Mouse (Mus musculus) hindbrain, embryonic 14.5 days (tissue): Measurements from ENCODE around the gene Nop16. TPM values are rescaled to one million over a fixed set of nuclear protein-coding genes. Genes with fewer than 3 reads are reported as not detected.
A peak's percentile ranks its signal among the peaks of the same experiment; 100 is the strongest.

Source experiments
- ATAC-seq: fragments of 200-750 bp; cut with Nextera tagmentation; 2 replicates; pipeline ENCODE4 v1.8.0; 2017; ENCODE audit warnings: moderate number of reproducible peaks, mild to moderate bottlenecking, moderate TSS enrichment, moderate library complexity; ENCODE audit not compliant: low FRiP score
- DNase-seq: peaks from one replicate; pipeline ENCODE4 v3.0.0-alpha.2; 2015; ENCODE audit warnings: low spot score
- H3K27ac ChIP-seq: fragments of 300-500 bp; sonication (generic); 2 replicates; pipeline ENCODE4 v1.5.1; 2014; ENCODE audit warnings: mild to moderate bottlenecking, moderate library complexity
- H3K27me3 ChIP-seq: fragments of 300-500 bp; sonication (generic); 2 replicates; pipeline ENCODE4 v1.6.1; 2014; ENCODE audit warnings: mild to moderate bottlenecking, low read length, mixed read lengths; ENCODE audit not compliant: control insufficient read depth, insufficient read depth
- H3K36me3 ChIP-seq: fragments of 300-500 bp; sonication (generic); replicated peaks from 2 replicates; pipeline ENCODE4 v1.6.1; 2014; ENCODE audit not compliant: control insufficient read depth, insufficient read depth
- H3K4me1 ChIP-seq: fragments of 300-500 bp; sonication (generic); replicated peaks from 2 replicates; pipeline ENCODE4 v1.6.1; 2014; ENCODE audit warnings: antibody characterized with exemption, low read length, mixed read lengths; ENCODE audit not compliant: control insufficient read depth, insufficient read depth
- H3K4me2 ChIP-seq: fragments of 300-500 bp; sonication (generic); replicated peaks from 2 replicates; pipeline ENCODE4 v1.6.1; 2014; ENCODE audit warnings: mild to moderate bottlenecking, moderate library complexity
- H3K4me3 ChIP-seq: fragments of 300-500 bp; sonication (generic); replicated peaks from 2 replicates; pipeline ENCODE4 v1.5.1; 2014; ENCODE audit warnings: mild to moderate bottlenecking, low read length
- H3K9ac ChIP-seq: fragments of 300-500 bp; sonication (generic); 2 replicates; pipeline ENCODE4 v1.6.1; 2014
- H3K9me3 ChIP-seq: fragments of 300-500 bp; sonication (generic); 2 replicates; pipeline ENCODE4 v1.6.1; 2016; ENCODE audit warnings: low read length; ENCODE audit not compliant: control insufficient read depth
- WGBS: fragments of 180-500 bp; shearing (Covaris S2); extraction: QIAGEN DNeasy Blood & Tissue Kit; methylation state at CpG from one replicate; pipeline ENCODE4 v1.1.7; 2014; 5-methylcytosine and 5-hydroxymethylcytosine counted together
- polyA plus RNA-seq: library from polyadenylated mRNA; unstranded; fragments of >200 nt; fragmentation: Nextera tagmentation; extraction: Ambion mirVana; gene quantifications from 2 replicates; pipeline ENCODE4 v1.2.1, GENCODE M21; 2014

Gene Nop16
- polyA plus RNA-seq, 1 experiment from 2014 or later, result 46.7 TPM

DNA sequence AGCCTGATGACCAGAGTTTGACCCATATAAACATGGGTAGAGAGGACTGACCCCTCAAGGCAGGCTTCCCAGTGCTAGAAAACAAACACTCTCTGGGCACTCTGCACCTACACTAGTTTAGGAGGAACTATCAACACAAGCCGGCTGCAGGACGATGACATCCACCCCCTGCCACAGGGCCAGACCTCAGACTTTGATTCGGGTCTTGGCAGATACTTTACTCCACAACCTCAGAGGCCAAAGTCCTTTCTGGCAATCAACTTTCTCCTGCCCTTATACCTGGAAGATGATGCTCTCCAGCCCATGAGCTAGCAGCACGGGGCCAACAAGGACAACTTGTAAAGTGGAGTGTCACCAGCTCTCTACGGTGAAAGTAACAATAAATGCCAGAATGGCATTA lies 7.0 kb downstream of the Nop16 start:
- no peak for ATAC-seq
- peaks cover 89% of the 10 kb centered on the region for H3K36me3 ChIP-seq
- WGBS, result 96% methylated on average over 5 of the region's 5 CpGs

GRCm38 (mm10) chr13:54582126-54582525 lies 7.8 kb downstream of the Nop16 start:
- ATAC-seq (no peak), DNase-seq (no peak)
- H3K4me3 ChIP-seq, result no peak overlapping the region
- H3K9ac ChIP-seq, result no peak overlapping the region
- H3K27me3 ChIP-seq, result no peaks in the 10 kb centered on the region
- H3K36me3 ChIP-seq, result peaks cover 89% of the 10 kb centered on the region
- 65% methylated on average over 10 of the region's 10 CpGs for WGBS
- no peak overlapping the region for H3K4me2 ChIP-seq
- peaks cover 3% of the 10 kb centered on the region; the same call in 1 of the 2 replicates for H3K4me1 ChIP-seq
- H3K9me3 ChIP-seq, result no peaks in the 10 kb centered on the region
- H3K27ac ChIP-seq, result no peak overlapping the region

More for the DNA sequence above, 7.0 kb downstream of the Nop16 start:
- H3K4me1 ChIP-seq, result peaks cover 2% of the 10 kb centered on the region; the same call in 1 of the 2 replicates
- no peak for DNase-seq
- H3K9ac ChIP-seq, result no peak overlapping the region
- no peak overlapping the region for H3K27ac ChIP-seq
- H3K9me3 ChIP-seq, result no peaks in the 10 kb centered on the region
- no peak overlapping the region for H3K4me3 ChIP-seq
- no peaks in the 10 kb centered on the region for H3K27me3 ChIP-seq
- no peak overlapping the region for H3K4me2 ChIP-seq

GRCm38 (mm10) chr13:54581385-54581784 lies 8.5 kb downstream of the Nop16 start:
- 85% methylated on average over 2 of the region's 2 CpGs for WGBS
- peaks cover 89% of the 10 kb centered on the region for H3K36me3 ChIP-seq
- no peaks in the 10 kb centered on the region for H3K9me3 ChIP-seq
- H3K27me3 ChIP-seq, result no peaks in the 10 kb centered on the region
- DNase-seq (no peak), ATAC-seq (no peak)
- H3K27ac ChIP-seq, result no peak overlapping the region
- no peak overlapping the region for H3K9ac ChIP-seq
- no peak overlapping the region for H3K4me3 ChIP-seq
- no peak overlapping the region for H3K4me2 ChIP-seq
- H3K4me1 ChIP-seq, result peaks cover 8% of the 10 kb centered on the region

DNA sequence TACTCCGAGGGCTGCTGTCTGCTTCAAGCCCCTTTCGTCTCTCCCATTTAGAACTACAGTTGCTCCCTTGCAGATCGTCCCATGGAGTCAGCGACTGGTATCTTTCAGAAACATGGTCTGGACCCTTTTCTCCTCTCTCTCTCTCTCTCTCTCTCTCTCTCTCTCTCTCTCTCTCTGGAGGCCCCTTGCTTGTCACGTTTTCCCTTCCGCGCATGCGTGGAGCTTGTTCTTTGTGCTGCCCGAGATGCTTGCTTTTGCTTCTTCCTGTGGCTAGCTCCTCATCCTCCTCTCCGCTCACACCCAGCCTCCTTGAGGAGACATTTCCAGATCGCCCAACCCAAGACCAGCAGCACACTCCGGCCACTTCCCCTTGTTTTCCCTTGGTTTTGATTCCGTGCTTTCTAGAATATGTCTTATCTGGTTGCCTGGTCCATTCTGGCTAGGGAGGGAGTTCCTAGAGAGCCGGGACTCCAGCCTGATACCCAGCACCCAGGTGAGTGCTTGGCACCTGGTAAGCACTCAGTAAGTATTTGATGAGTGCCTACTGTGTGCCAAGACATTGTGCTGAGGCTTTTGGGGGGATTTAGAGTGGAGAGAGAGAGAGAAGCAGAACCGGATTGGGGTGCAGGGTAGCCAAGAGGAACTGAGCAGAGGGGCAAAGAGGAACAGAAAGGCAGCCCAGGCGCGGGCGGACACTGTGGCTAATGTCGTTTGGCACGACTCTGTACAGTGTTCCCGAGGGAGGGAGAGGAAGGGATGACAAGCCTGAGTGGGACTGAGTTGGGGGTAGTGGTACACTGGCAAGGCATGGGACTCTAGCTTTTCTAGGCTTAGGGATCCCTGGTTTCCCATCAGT lies 12.0 kb downstream of the Nop16 start:
- ATAC-seq (no peak), DNase-seq (no peak)
- 83% methylated on average over 21 of the region's 21 CpGs for WGBS
- Histone ChIP-seq H3K9ac (no peak overlapping the region), H3K4me2 (no peak overlapping the region), H3K4me1 (peaks cover 18% of the 10 kb centered on the region), H3K4me3 (no peak overlapping the region), H3K27me3 (no peaks in the 10 kb centered on the region), H3K27ac (no peak overlapping the region), H3K36me3 (peaks cover 55% of the 10 kb centered on the region), H3K9me3 (no peaks in the 10 kb centered on the region)

DNA sequence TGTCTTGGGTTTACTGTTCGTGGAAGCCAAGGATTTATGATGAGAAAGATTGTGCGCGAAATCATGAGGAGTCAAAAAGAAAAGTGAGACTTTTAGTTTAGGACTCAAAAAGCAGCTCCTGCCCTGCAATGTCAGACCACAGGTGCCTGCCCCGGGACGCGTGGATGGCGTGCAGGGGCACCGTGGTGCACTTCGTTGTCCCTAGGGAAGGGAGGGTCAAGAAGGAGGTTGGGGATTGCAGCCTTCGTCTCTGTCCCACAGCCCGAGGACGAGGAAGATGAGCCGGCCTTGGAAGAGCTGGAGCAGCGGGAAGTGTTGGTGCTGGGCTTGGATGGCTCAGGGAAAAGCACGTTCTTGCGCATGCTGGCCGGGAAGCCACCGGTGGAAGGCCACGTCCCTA lies 14.4 kb downstream of the Nop16 start:
- no peak for DNase-seq
- Histone ChIP-seq H3K4me1 (peaks cover 18% of the 10 kb centered on the region), H3K9ac (peak overlapping the region; percentile 95), H3K4me3 (peak overlapping the region; percentile 88), H3K9me3 (no peaks in the 10 kb centered on the region), H3K36me3 (peaks cover 33% of the 10 kb centered on the region), H3K27me3 (no peaks in the 10 kb centered on the region), H3K27ac (0 out of 2 replicates have a peak overlapping the region, but pooled peaks have one; percentile 75), H3K4me2 (peak overlapping the region; percentile 75)
- WGBS, result 3% methylated on average over 19 of the region's 19 CpGs
- no peak for ATAC-seq

GRCm38 (mm10) chr13:54574854-54575481 lies 14.9 kb downstream of the Nop16 start, which contains the start of gene Arl10:
Arl10 (plus strand) TSS chr13:54575015.
- peak within 1 kb of the TSS; percentile 95 for H3K9ac ChIP-seq
- WGBS, result under 1% methylated on average over 55 of the region's 55 CpGs
- DNase-seq (peak; percentile 77), ATAC-seq (peak; percentile 92)
- H3K27ac ChIP-seq, result peak within 1 kb of the TSS; percentile 75; the same call in 1 of the 2 replicates
- peak within 1 kb of the TSS; percentile 75 for H3K4me2 ChIP-seq
- H3K4me3 ChIP-seq, result peak within 1 kb of the TSS; percentile 88
- peaks cover 18% of the 10 kb centered on the region for H3K4me1 ChIP-seq
- H3K9me3 ChIP-seq, result no peaks in the 10 kb centered on the region
- no peaks in the 10 kb centered on the region for H3K27me3 ChIP-seq
- peaks cover 29% of the 10 kb centered on the region for H3K36me3 ChIP-seq

GRCm38 (mm10) chr13:54572621-54573020 lies 17.3 kb downstream of the Nop16 start:
- 83% methylated on average over 4 of the region's 4 CpGs for WGBS
- Histone ChIP-seq H3K27me3 (no peaks in the 10 kb centered on the region), H3K9me3 (no peaks in the 10 kb centered on the region), H3K4me3 (no peak overlapping the region), H3K4me1 (peaks cover 14% of the 10 kb centered on the region), H3K36me3 (peaks cover 11% of the 10 kb centered on the region), H3K4me2 (no peak overlapping the region), H3K9ac (no peak overlapping the region), H3K27ac (no peak overlapping the region)
- DNase-seq (no peak), ATAC-seq (no peak)

DNA sequence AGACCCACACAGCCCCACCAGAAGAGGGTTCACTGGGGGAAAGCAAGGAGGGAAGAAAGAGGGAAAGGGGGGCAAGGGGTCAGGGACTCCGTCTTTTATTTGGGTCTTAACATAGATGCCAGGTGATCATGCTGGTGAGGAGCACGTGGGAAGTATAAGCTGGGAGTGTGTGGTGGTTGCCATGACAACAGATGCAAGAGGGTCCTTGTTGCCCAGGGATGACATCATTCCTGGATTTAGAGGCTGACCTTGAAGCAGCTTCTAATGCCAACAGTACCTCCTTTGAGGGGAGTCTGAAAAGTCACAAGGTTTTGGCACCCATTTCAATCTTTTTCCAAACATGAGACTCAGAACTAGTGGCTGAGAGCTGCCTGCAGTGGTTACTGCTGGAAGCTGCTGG lies 18.3 kb downstream of the Nop16 start:
- ATAC-seq, result no peak

DNA sequence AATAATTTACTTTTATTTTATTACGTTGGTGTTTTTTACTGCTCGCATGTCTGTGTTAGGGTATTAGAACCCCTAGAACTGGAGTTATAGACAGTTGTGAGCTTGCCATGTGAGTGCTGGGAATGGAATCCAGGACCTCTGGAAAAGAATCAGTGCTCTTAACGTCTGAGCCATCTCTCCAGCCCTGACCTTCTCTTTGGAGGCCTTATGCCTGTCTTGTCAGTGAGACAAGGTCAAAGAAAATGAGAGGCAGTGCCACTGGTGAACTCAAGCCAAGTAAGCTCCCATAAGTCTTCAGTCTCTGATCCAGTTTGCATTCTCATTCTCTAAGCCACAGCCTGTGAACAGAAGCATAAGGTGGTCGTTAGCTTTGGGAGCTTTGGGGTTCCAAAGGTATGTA lies 19.2 kb downstream of the Nop16 start:
- no peak for DNase-seq
- H3K4me3 ChIP-seq, result no peak overlapping the region
- no peak overlapping the region for H3K9ac ChIP-seq
- H3K27me3 ChIP-seq, result no peaks in the 10 kb centered on the region
- H3K36me3 ChIP-seq, result no peaks in the 10 kb centered on the region
- no peak overlapping the region for H3K27ac ChIP-seq
- no peaks in the 10 kb centered on the region for H3K9me3 ChIP-seq
- no peak overlapping the region for H3K4me2 ChIP-seq
- ATAC-seq, result no peak
- 73% methylated on average over 4 of the region's 4 CpGs for WGBS
- peaks cover 3% of the 10 kb centered on the region for H3K4me1 ChIP-seq

More for the DNA sequence above, 18.3 kb downstream of the Nop16 start:
- H3K27me3 ChIP-seq, result no peaks in the 10 kb centered on the region
- no peak for DNase-seq
- H3K27ac ChIP-seq, result no peak overlapping the region
- H3K9me3 ChIP-seq, result no peaks in the 10 kb centered on the region
- 0 out of 2 replicates have a peak, but pooled peaks cover 1% of the 10 kb centered on the region for H3K36me3 ChIP-seq
- WGBS, result 40% methylated on average over 2 of the region's 2 CpGs
- H3K4me2 ChIP-seq, result no peak overlapping the region
- H3K9ac ChIP-seq, result no peak overlapping the region
- H3K4me1 ChIP-seq, result peaks cover 11% of the 10 kb centered on the region
- H3K4me3 ChIP-seq, result no peak overlapping the region
